Mouse (Mus musculus): Measurements from ENCODE around the gene Stac3.

DNA sequence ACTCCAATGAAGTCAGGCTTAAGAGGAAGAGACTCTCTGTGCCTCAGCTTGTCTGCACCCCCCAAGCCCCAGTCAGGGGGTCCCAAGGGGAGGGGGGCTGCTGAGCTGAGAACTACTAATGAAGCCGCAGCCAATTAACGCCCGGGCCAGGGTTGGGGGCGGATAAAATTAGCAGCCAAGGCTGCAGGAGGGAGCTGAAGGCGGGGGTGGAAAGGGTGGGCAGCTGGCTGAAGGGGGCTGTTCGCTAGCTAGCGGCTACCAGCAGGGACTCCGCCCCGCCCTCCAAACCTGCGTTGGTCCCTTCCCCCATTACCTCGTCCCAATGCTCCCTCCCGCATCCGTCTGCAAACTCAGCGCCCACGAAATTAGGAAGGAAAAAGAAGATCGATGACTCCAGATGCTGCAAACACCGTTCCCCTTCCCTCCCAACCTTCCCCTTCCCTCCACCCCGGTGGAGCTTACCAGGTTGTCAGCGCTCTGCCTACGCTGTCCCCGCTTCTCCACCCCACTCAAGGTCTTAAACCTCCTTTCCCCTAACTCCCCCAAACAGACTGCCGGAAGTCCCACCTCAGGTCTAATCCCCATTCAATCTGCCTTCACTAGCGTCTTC, 23.3 kb downstream of the Stac3 start:
- TF ChIP-seq CTCF (IDR thresholded peaks at IDR 0.05; ENCODE audit: low read depth, low read length) = no peak
- no peak for TF ChIP-seq EP300 (IDR thresholded peaks at IDR 0.05; ENCODE audit: insufficient read depth, low read depth, low read length)
- TF ChIP-seq POLR2A (IDR thresholded peaks at IDR 0.05; ENCODE audit: insufficient read depth, low read length) = no peak
